Mouse (Mus musculus): Measurements from ENCODE around the gene Reep1. TPM values are rescaled to one million over a fixed set of nuclear protein-coding genes. Genes with fewer than 3 reads are reported as not detected.
A peak's percentile ranks its signal among the peaks of the same experiment; 100 is the strongest.

The Reep1 gene
- polyA plus RNA-seq, 1 experiment from 2014 or later, result 6.7 TPM

DNA sequence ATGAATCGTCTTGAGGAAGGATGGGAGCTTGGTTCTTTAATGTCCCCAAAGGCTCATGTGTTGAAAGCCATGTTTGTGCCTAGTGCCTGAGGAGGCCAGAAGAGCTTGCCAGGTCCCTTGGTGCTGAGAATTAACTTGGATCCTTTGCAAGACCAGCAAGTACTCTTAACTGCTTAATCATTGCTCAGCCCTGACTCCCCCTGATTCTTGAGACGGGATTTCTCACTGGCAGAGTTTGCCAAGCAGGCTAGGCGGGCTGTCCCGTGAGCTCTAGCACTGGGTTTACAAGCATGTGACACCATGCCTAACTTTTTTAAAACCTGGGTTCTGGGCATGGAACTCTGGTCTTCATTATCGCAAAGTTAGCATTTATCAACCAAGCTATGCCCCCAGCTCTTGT is 7.6 kb downstream of the Reep1 start:
- H3K4me2 ChIP-seq (replicated peaks; ENCODE audit: low read depth), result no peak overlapping the region
- no peak for TF ChIP-seq EP300 (optimal IDR thresholded peaks at IDR 0.05)
- TF ChIP-seq CTCF (IDR thresholded peaks at IDR 0.05; ENCODE audit: low read depth), result no peak
- DNase-seq (ENCODE audit: low spot score) (no peak), ATAC-seq (ENCODE audit: low FRiP score, low TSS enrichment) (no peak)
- no peak overlapping the region for H3K27ac ChIP-seq (replicated peaks)
- no peaks in the 10 kb centered on the region for H3K9me3 ChIP-seq (ENCODE audit: control insufficient read depth, low read length)
- WGBS, result 59% methylated on average over 5 of the region's 5 CpGs
- no peaks in the 10 kb centered on the region for H3K27me3 ChIP-seq (ENCODE audit: control insufficient read depth, insufficient read depth, low read length)
- no peaks in the 10 kb centered on the region for H3K36me3 ChIP-seq (ENCODE audit: control insufficient read depth, insufficient read depth, low read length)
- no peak overlapping the region for H3K9ac ChIP-seq (ENCODE audit: low read length)
- H3K4me1 ChIP-seq (replicated peaks; ENCODE audit: control insufficient read depth, insufficient read depth), result no peaks in the 10 kb centered on the region
- H3K4me3 ChIP-seq (ENCODE audit: low read depth, low read length), result no peak overlapping the region

DNA sequence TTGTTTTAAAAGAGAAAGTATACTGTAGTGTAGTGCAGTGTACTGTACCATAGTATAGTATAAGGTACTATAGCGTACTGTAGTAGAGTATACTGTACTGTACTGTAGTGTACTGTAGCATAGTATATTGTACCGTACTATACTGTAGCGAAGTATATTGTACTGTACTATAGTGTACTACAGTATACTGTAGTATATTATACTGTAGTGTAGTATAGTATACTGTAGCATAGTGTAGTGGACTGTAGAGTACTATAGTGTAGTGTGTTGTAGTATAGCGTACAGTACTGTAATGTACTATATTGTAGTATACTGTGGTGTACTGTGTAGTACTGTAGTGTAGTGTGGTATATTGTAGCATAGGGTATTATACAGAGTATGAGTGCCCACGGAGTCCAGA is 9.1 kb downstream of the Reep1 start:
- no peaks in the 10 kb centered on the region for H3K9me3 ChIP-seq (ENCODE audit: control insufficient read depth, low read length)
- H3K36me3 ChIP-seq (ENCODE audit: control insufficient read depth, insufficient read depth, low read length), result no peaks in the 10 kb centered on the region
- ATAC-seq (ENCODE audit: low FRiP score, low TSS enrichment) (no peak), DNase-seq (ENCODE audit: low spot score) (no peak)
- 92% methylated on average over 5 of the region's 5 CpGs for WGBS
- H3K27me3 ChIP-seq (ENCODE audit: control insufficient read depth, insufficient read depth, low read length), result no peaks in the 10 kb centered on the region
- H3K4me2 ChIP-seq (replicated peaks; ENCODE audit: low read depth), result no peak overlapping the region
- H3K4me3 ChIP-seq (ENCODE audit: low read depth, low read length), result no peak overlapping the region
- no peak overlapping the region for H3K27ac ChIP-seq (replicated peaks)
- H3K9ac ChIP-seq (ENCODE audit: low read length), result no peak overlapping the region
- TF ChIP-seq CTCF (IDR thresholded peaks at IDR 0.05; ENCODE audit: low read depth), result no peak
- no peak for TF ChIP-seq EP300 (optimal IDR thresholded peaks at IDR 0.05)
- no peaks in the 10 kb centered on the region for H3K4me1 ChIP-seq (replicated peaks; ENCODE audit: control insufficient read depth, insufficient read depth)

DNA sequence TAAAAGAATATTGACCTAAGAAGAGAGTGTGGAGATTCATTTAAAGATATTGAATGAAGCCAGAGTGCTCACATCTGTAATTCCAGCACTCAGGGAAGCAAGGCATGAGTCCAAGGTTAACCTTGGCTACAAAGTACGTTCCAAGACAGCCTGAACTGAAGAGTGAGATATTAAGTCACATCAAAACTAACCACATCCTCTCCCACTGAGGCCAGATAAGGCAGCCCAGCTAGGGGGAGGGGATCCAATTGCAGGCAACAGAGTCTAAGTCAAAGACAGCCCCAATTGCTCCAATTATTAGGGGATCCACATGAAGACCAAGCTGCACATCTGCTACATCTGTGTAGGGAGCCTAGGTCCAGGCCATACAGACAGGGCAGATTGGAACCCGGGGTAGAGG is 11.0 kb downstream of the Reep1 start:
- no peaks in the 10 kb centered on the region for H3K4me1 ChIP-seq (replicated peaks; ENCODE audit: control insufficient read depth, insufficient read depth)
- H3K4me2 ChIP-seq (replicated peaks; ENCODE audit: low read depth), result no peak overlapping the region
- DNase-seq (ENCODE audit: low spot score), result no peak
- H3K27me3 ChIP-seq (ENCODE audit: control insufficient read depth, insufficient read depth, low read length), result no peaks in the 10 kb centered on the region
- WGBS, result 71% methylated on average over 2 of the region's 2 CpGs
- H3K27ac ChIP-seq (replicated peaks), result no peak overlapping the region
- TF ChIP-seq EP300 (optimal IDR thresholded peaks at IDR 0.05) (no peak), CTCF (IDR thresholded peaks at IDR 0.05; ENCODE audit: low read depth) (no peak)
- H3K36me3 ChIP-seq (ENCODE audit: control insufficient read depth, insufficient read depth, low read length), result no peaks in the 10 kb centered on the region
- no peak for ATAC-seq (ENCODE audit: low FRiP score, low TSS enrichment)
- H3K4me3 ChIP-seq (ENCODE audit: low read depth, low read length), result no peak overlapping the region
- no peaks in the 10 kb centered on the region for H3K9me3 ChIP-seq (ENCODE audit: control insufficient read depth, low read length)
- no peak overlapping the region for H3K9ac ChIP-seq (ENCODE audit: low read length)

DNA sequence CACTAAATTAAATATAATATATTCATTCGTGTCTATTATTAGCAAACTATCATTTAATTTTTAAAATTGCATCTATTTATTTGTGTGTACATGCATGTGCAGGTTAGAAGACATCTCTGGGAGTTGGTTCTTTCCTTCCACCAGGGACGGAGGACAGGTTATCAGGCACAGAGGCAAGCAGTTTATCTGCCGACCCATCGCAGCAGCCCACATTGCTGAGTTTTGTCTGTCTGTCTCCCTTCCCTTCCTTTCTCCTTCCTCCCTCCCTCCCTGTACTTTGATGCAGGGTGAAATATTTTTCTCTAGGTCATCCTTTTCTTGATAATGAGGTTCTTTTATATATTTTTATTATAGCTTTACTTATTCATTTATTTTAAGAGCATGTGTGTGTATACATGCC is 11.9 kb downstream of the Reep1 start:
- H3K9me3 ChIP-seq (ENCODE audit: control insufficient read depth, low read length), result no peaks in the 10 kb centered on the region
- no peak for ATAC-seq (ENCODE audit: low FRiP score, low TSS enrichment)
- H3K27ac ChIP-seq (replicated peaks), result no peak overlapping the region
- H3K9ac ChIP-seq (ENCODE audit: low read length), result no peak overlapping the region
- DNase-seq (ENCODE audit: low spot score), result no peak
- no peaks in the 10 kb centered on the region for H3K36me3 ChIP-seq (ENCODE audit: control insufficient read depth, insufficient read depth, low read length)
- WGBS, result 84% methylated on average over 4 of the region's 4 CpGs
- TF ChIP-seq CTCF (IDR thresholded peaks at IDR 0.05; ENCODE audit: low read depth) (no peak), EP300 (optimal IDR thresholded peaks at IDR 0.05) (no peak)
- no peak overlapping the region for H3K4me2 ChIP-seq (replicated peaks; ENCODE audit: low read depth)
- no peaks in the 10 kb centered on the region for H3K27me3 ChIP-seq (ENCODE audit: control insufficient read depth, insufficient read depth, low read length)
- no peak overlapping the region for H3K4me3 ChIP-seq (ENCODE audit: low read depth, low read length)
- no peaks in the 10 kb centered on the region for H3K4me1 ChIP-seq (replicated peaks; ENCODE audit: control insufficient read depth, insufficient read depth)

DNA sequence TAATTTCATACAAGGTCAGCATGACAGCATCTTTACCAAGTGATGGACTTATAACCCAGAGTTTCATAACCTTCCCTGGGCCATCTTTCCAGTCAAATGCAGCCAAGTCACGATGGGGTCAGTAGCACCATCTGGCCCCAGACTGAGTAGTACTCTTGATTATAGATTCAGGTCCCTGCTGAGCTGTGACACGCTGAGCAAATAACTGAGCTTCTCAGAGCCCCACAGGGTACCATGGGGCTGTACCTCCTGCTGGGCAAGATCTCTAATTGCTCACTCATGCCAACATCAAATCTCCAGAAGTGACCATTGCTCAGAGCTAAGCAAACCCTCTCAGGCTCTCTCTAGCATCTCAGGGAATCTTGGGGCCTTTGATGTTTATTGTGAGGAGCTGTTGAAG is 15.6 kb downstream of the Reep1 start:
- no peaks in the 10 kb centered on the region for H3K36me3 ChIP-seq (ENCODE audit: control insufficient read depth, insufficient read depth, low read length)
- no peak overlapping the region for H3K9ac ChIP-seq (ENCODE audit: low read length)
- no peak for TF ChIP-seq CTCF (IDR thresholded peaks at IDR 0.05; ENCODE audit: low read depth)
- H3K4me3 ChIP-seq (ENCODE audit: low read depth, low read length), result no peak overlapping the region
- no peak for DNase-seq (ENCODE audit: low spot score)
- H3K9me3 ChIP-seq (ENCODE audit: control insufficient read depth, low read length), result no peaks in the 10 kb centered on the region
- no peaks in the 10 kb centered on the region for H3K27me3 ChIP-seq (ENCODE audit: control insufficient read depth, insufficient read depth, low read length)
- ATAC-seq (ENCODE audit: low FRiP score, low TSS enrichment), result no peak
- WGBS, result 25% methylated on average over 2 of the region's 2 CpGs
- no peak overlapping the region for H3K4me2 ChIP-seq (replicated peaks; ENCODE audit: low read depth)
- no peaks in the 10 kb centered on the region for H3K4me1 ChIP-seq (replicated peaks; ENCODE audit: control insufficient read depth, insufficient read depth)
- H3K27ac ChIP-seq (replicated peaks), result no peak overlapping the region

DNA sequence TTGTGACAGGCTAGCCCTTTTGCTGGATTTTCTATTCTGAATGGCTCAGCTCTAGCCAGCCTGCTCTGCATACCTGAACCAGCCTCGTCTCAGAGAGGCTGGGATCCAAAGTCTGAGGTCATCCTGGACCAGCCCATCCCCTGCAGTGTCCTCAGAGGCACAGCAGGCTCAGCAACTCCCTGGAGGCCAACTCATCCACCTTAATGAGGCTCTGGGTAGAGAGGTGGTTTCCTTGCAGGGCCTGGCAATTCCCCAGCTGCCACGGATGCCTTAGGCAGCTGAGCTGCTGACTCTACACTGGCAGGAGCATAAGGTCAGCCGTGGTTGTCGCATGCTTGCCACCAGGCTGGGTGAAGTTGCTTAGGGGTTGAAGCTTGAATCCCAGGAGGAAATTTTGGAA is 16.2 kb downstream of the Reep1 start:
- ATAC-seq (ENCODE audit: low FRiP score, low TSS enrichment), result 0 out of 2 replicates have a peak, but pooled peaks have one; percentile 47
- no peak for TF ChIP-seq CTCF (IDR thresholded peaks at IDR 0.05; ENCODE audit: low read depth)
- TF ChIP-seq EP300 (optimal IDR thresholded peaks at IDR 0.05), result no peak
- Histone ChIP-seq H3K4me3 (ENCODE audit: low read depth, low read length) (no peak overlapping the region), H3K9me3 (ENCODE audit: control insufficient read depth, low read length) (no peaks in the 10 kb centered on the region), H3K27me3 (ENCODE audit: control insufficient read depth, insufficient read depth, low read length) (no peaks in the 10 kb centered on the region), H3K36me3 (ENCODE audit: control insufficient read depth, insufficient read depth, low read length) (no peaks in the 10 kb centered on the region), H3K9ac (ENCODE audit: low read length) (no peak overlapping the region), H3K4me1 (replicated peaks; ENCODE audit: control insufficient read depth, insufficient read depth) (no peaks in the 10 kb centered on the region), H3K27ac (replicated peaks) (no peak overlapping the region), H3K4me2 (replicated peaks; ENCODE audit: low read depth) (no peak overlapping the region)
- no peak for DNase-seq (ENCODE audit: low spot score)
- WGBS, result 48% methylated on average over 4 of the region's 4 CpGs
